In genomic region chr5:91597216-91597615, GRCm38 (mm10) we compare ENCODE assay signal across 21 mouse cellular contexts.
A peak's percentile ranks its signal among the peaks of the same experiment; 100 is the strongest.
DNase-seq lines count a peak whose midpoint lies in the region; ATAC-seq and TF ChIP-seq lines count a peak whose summit lies in the region.
"Had no signal": no experiment of that assay in that cellular context is flagged by ENCODE, and none has a peak within 500 bp of the region (broad histone marks: within the 10 kb centered on the region; RNA-seq: fewer than 3 reads in every experiment).

No protein-coding gene starts in this region.

- no peak for TF ChIP-seq CTCF in forebrain, postnatal 0 days (IDR thresholded peaks at IDR 0.05; ENCODE audit: low read depth)
- no peak for TF ChIP-seq CTCF in stomach, postnatal 0 days (IDR thresholded peaks at IDR 0.05; ENCODE audit: low read depth)

- H3K9ac ChIP-seq in forebrain, embryonic 15.5 days (replicated peaks), result no peak overlapping the region
- no peak overlapping the region for H3K9ac ChIP-seq in forebrain, postnatal 0 days
- no peak overlapping the region for H3K9ac ChIP-seq in stomach, embryonic 16.5 days (ENCODE audit: low read length)
- no peak overlapping the region for H3K9ac ChIP-seq in stomach, postnatal 0 days (ENCODE audit: low read length)
- no peak overlapping the region for H3K9ac ChIP-seq in midbrain, embryonic 16.5 days (ENCODE audit: low read depth, low read length)
- H3K9ac ChIP-seq in liver, embryonic 12.5 days, result no peak overlapping the region
- H3K9ac ChIP-seq: liver, embryonic 15.5 days; stomach, embryonic 15.5 days had no signal

- H3K9me3 ChIP-seq in forebrain, embryonic 15.5 days, result no peaks in the 10 kb centered on the region
- H3K9me3 ChIP-seq in forebrain, postnatal 0 days (ENCODE audit: low read length), result no peaks in the 10 kb centered on the region
- no peaks in the 10 kb centered on the region for H3K9me3 ChIP-seq in stomach, embryonic 16.5 days (replicated peaks; ENCODE audit: control insufficient read depth, low read length)
- no peaks in the 10 kb centered on the region for H3K9me3 ChIP-seq in stomach, postnatal 0 days (ENCODE audit: control insufficient read depth, low read length)
- no peaks in the 10 kb centered on the region for H3K9me3 ChIP-seq in midbrain, embryonic 16.5 days (replicated peaks; ENCODE audit: control insufficient read depth, low read length, poor library complexity, severe bottlenecking)
- no peaks in the 10 kb centered on the region for H3K9me3 ChIP-seq in liver, embryonic 12.5 days (replicated peaks)
- H3K9me3 ChIP-seq: heart, embryonic 10.5 days; liver, embryonic 15.5 days; megakaryocyte, embryonic 14.5 days; stomach, embryonic 15.5 days had no signal

- no peaks in the 10 kb centered on the region; the same call in 1 of the 2 replicates for H3K36me3 ChIP-seq in forebrain, embryonic 15.5 days
- no peaks in the 10 kb centered on the region for H3K36me3 ChIP-seq in forebrain, postnatal 0 days (ENCODE audit: insufficient read depth)
- no peaks in the 10 kb centered on the region for H3K36me3 ChIP-seq in stomach, embryonic 16.5 days (ENCODE audit: control insufficient read depth, insufficient read depth, low read length)
- H3K36me3 ChIP-seq in stomach, postnatal 0 days (ENCODE audit: control insufficient read depth, insufficient read depth, low read length), result no peaks in the 10 kb centered on the region; the same call in 1 of the 2 replicates
- no peaks in the 10 kb centered on the region for H3K36me3 ChIP-seq in midbrain, embryonic 16.5 days (ENCODE audit: control insufficient read depth, insufficient read depth, low read length)
- H3K36me3 ChIP-seq in liver, embryonic 12.5 days, result no peaks in the 10 kb centered on the region
- H3K36me3 ChIP-seq: liver, embryonic 15.5 days; stomach, embryonic 15.5 days had no signal

- H3K4me3 ChIP-seq in forebrain, embryonic 15.5 days, result no peak overlapping the region
- H3K4me3 ChIP-seq in forebrain, postnatal 0 days (ENCODE audit: low read depth, low read length), result no peak overlapping the region
- H3K4me3 ChIP-seq in stomach, embryonic 16.5 days (replicated peaks; ENCODE audit: low read length), result no peak overlapping the region
- no peak overlapping the region for H3K4me3 ChIP-seq in stomach, postnatal 0 days (ENCODE audit: low read depth, low read length)
- no peak overlapping the region for H3K4me3 ChIP-seq in midbrain, embryonic 16.5 days (ENCODE audit: low read depth, low read length)
- H3K4me3 ChIP-seq in liver, embryonic 12.5 days, result no peak overlapping the region
- H3K4me3 ChIP-seq: heart, embryonic 10.5 days; liver, embryonic 15.5 days; megakaryocyte, embryonic 14.5 days; stomach, embryonic 15.5 days had no signal

- H3K27ac ChIP-seq in forebrain, embryonic 15.5 days (replicated peaks), result no peak overlapping the region
- no peak overlapping the region for H3K27ac ChIP-seq in forebrain, postnatal 0 days (ENCODE audit: low read depth, low read length)
- no peak overlapping the region for H3K27ac ChIP-seq in stomach, embryonic 16.5 days (ENCODE audit: low read length)
- H3K27ac ChIP-seq in stomach, postnatal 0 days (replicated peaks), result no peak overlapping the region
- no peak overlapping the region for H3K27ac ChIP-seq in midbrain, embryonic 16.5 days (ENCODE audit: low read length)
- H3K27ac ChIP-seq in liver, embryonic 12.5 days, result no peak overlapping the region
- H3K27ac ChIP-seq: heart, embryonic 10.5 days; liver, embryonic 15.5 days; stomach, embryonic 15.5 days had no signal

- no peaks in the 10 kb centered on the region for H3K27me3 ChIP-seq in forebrain, embryonic 15.5 days
- no peaks in the 10 kb centered on the region for H3K27me3 ChIP-seq in forebrain, postnatal 0 days (ENCODE audit: insufficient read depth, low read length)
- no peaks in the 10 kb centered on the region for H3K27me3 ChIP-seq in stomach, embryonic 16.5 days (ENCODE audit: control insufficient read depth, insufficient read depth, low read length)
- H3K27me3 ChIP-seq in stomach, postnatal 0 days (ENCODE audit: control insufficient read depth, insufficient read depth, low read length), result no peaks in the 10 kb centered on the region
- H3K27me3 ChIP-seq in midbrain, embryonic 16.5 days (ENCODE audit: control insufficient read depth, insufficient read depth, low read depth, low read length), result no peaks in the 10 kb centered on the region
- no peaks in the 10 kb centered on the region for H3K27me3 ChIP-seq in liver, embryonic 12.5 days (replicated peaks)
- H3K27me3 ChIP-seq: liver, embryonic 15.5 days; megakaryocyte, embryonic 14.5 days; stomach, embryonic 15.5 days had no signal

- WGBS in forebrain, embryonic 15.5 days, result 67% methylated on average over 5 of the region's 5 CpGs
- 56% methylated on average over 5 of the region's 5 CpGs for WGBS in forebrain, postnatal 0 days
- 26% methylated on average over 5 of the region's 5 CpGs for WGBS in stomach, embryonic 16.5 days
- 46% methylated on average over 5 of the region's 5 CpGs for WGBS in stomach, postnatal 0 days
- WGBS in midbrain, embryonic 16.5 days, result 56% methylated on average over 5 of the region's 5 CpGs
- WGBS in liver, embryonic 12.5 days (ENCODE audit: insufficient replicate concordance), result 65% methylated on average over 5 of the region's 5 CpGs

- ATAC-seq in forebrain, embryonic 15.5 days (replicated peaks), result 0 out of 2 replicates have a peak, but pooled peaks have one; percentile 33
- no peak; the same call in 1 of the 2 replicates for ATAC-seq in forebrain, postnatal 0 days
- peak; percentile 21; the same call in 1 of the 2 replicates for ATAC-seq in stomach, embryonic 16.5 days (ENCODE audit: insufficient read depth, low FRiP score)
- ATAC-seq in stomach, postnatal 0 days (ENCODE audit: low FRiP score, low TSS enrichment), result no peak
- peak; percentile 26; the same call in 1 of the 2 replicates for ATAC-seq in midbrain, embryonic 16.5 days
- no peak for ATAC-seq in liver, embryonic 12.5 days
- ATAC-seq: intestine, embryonic 16.5 days had no signal

- no peak for TF ChIP-seq EP300 in stomach, postnatal 0 days (optimal IDR thresholded peaks at IDR 0.05)

- no peak for DNase-seq in forebrain, postnatal 0 days
- no peak for DNase-seq in stomach, postnatal 0 days (ENCODE audit: low spot score)
- DNase-seq in right cerebral cortex, adult 2 months (ENCODE audit: low spot score in 2 of 2), result no peak
- DNase-seq: B cell, adult 2 months; cerebellum, adult 11 months; cerebellum, postnatal 36 days; gastrocnemius, postnatal 25 days; heart, postnatal 14 days; kidney, postnatal 10 days; left cerebral cortex, postnatal 4 days; lung, postnatal 10 days; thymus, postnatal 25 days had no signal

- H3K4me1 ChIP-seq in forebrain, embryonic 15.5 days, result no peaks in the 10 kb centered on the region
- H3K4me1 ChIP-seq in forebrain, postnatal 0 days (ENCODE audit: insufficient read depth), result no peaks in the 10 kb centered on the region
- H3K4me1 ChIP-seq in stomach, embryonic 16.5 days (ENCODE audit: control insufficient read depth, insufficient read depth, low read length), result no peaks in the 10 kb centered on the region
- no peaks in the 10 kb centered on the region for H3K4me1 ChIP-seq in stomach, postnatal 0 days (replicated peaks; ENCODE audit: control insufficient read depth, insufficient read depth)
- no peaks in the 10 kb centered on the region for H3K4me1 ChIP-seq in midbrain, embryonic 16.5 days (ENCODE audit: control insufficient read depth, insufficient read depth, low read length)
- H3K4me1 ChIP-seq in liver, embryonic 12.5 days, result no peaks in the 10 kb centered on the region
- H3K4me1 ChIP-seq: liver, embryonic 15.5 days; stomach, embryonic 15.5 days had no signal

- no peak overlapping the region for H3K4me2 ChIP-seq in forebrain, embryonic 15.5 days (replicated peaks)
- no peak overlapping the region for H3K4me2 ChIP-seq in forebrain, postnatal 0 days (ENCODE audit: low read depth)
- no peak overlapping the region for H3K4me2 ChIP-seq in stomach, embryonic 16.5 days (ENCODE audit: low read depth, low read length)
- H3K4me2 ChIP-seq in stomach, postnatal 0 days (replicated peaks; ENCODE audit: low read depth), result no peak overlapping the region
- no peak overlapping the region for H3K4me2 ChIP-seq in midbrain, embryonic 16.5 days (ENCODE audit: low read length)
- H3K4me2 ChIP-seq in liver, embryonic 12.5 days, result no peak overlapping the region
- H3K4me2 ChIP-seq: liver, embryonic 15.5 days; stomach, embryonic 15.5 days had no signal

Comparison
In these comparisons a context has a peak if more than half of its experiments do, and no peak if none do; other contexts are left out.
1. ATAC-seq: peak in forebrain, embryonic 15.5 days (single experiment), stomach, embryonic 16.5 days (single experiment) and midbrain, embryonic 16.5 days (single experiment); none in forebrain, postnatal 0 days (single experiment), stomach, postnatal 0 days (single experiment) and liver, embryonic 12.5 days (single experiment).